Mouse (Mus musculus) C2C12 (cell line): ENCODE measurements around the gene Gimap7. TPM values are rescaled to one million over a fixed set of nuclear protein-coding genes. Genes with fewer than 3 reads are reported as not detected.

Experiments
- H3K27me3 ChIP-seq: one replicate; pipeline ENCODE4 v1.6.1; 2011; ENCODE audit not compliant: control insufficient read depth, insufficient read depth, insufficient read length
- H3K36me3 ChIP-seq: one replicate; pipeline ENCODE4 v1.6.1; 2011; ENCODE audit not compliant: control insufficient read depth, insufficient read depth
- H3K4me3 ChIP-seq: one replicate; pipeline ENCODE4 v1.5.1; 2011; ENCODE audit warnings: mild to moderate bottlenecking, control low read depth; ENCODE audit not compliant: poor library complexity, insufficient read depth, severe bottlenecking
- H3K79me2 ChIP-seq: one replicate; pipeline ENCODE4 v1.6.1; 2011; ENCODE audit not compliant: control insufficient read depth, insufficient read depth
- H3K79me3 ChIP-seq: one replicate; pipeline ENCODE4 v1.6.1; 2011; ENCODE audit warnings: low read depth, control low read depth
- H3ac ChIP-seq: one replicate; pipeline ENCODE3; 2011; ENCODE audit warnings: low read depth; ENCODE audit not compliant: control insufficient read depth, insufficient read length
- CEBPB ChIP-seq: IDR thresholded peaks from one replicate; pipeline ENCODE4 v1.6.1; 2011; ENCODE audit warnings: low read depth, mild to moderate bottlenecking, control low read depth, moderate library complexity
- CTCF ChIP-seq: IDR thresholded peaks from one replicate; pipeline ENCODE4 v1.5.1; 2011; ENCODE audit not compliant: control insufficient read depth, insufficient read depth, insufficient read length
- FOSL1 ChIP-seq: IDR thresholded peaks from one replicate; pipeline ENCODE4 v1.8.0; 2011; ENCODE audit warnings: mild to moderate bottlenecking, low read length; ENCODE audit not compliant: poor library complexity, insufficient read depth, severe bottlenecking
- MAX ChIP-seq: IDR thresholded peaks from one replicate; pipeline ENCODE4 v1.6.1; 2011; ENCODE audit warnings: mild to moderate bottlenecking, control low read depth
- MYOD1 ChIP-seq: IDR thresholded peaks from one replicate; pipeline ENCODE4 v1.6.1; 2011; ENCODE audit warnings: low read depth; ENCODE audit not compliant: control insufficient read depth, insufficient read length
- MYOG ChIP-seq: IDR thresholded peaks from one replicate; pipeline ENCODE4 v1.6.1; 2011; ENCODE audit not compliant: control insufficient read depth, insufficient read length; ENCODE audit errors: extremely low read depth
- USF1 ChIP-seq: IDR thresholded peaks from one replicate; pipeline ENCODE4 v1.6.1; 2011; ENCODE audit warnings: low read depth, mild to moderate bottlenecking, control low read depth, moderate library complexity
- polyA plus RNA-seq: library from polyadenylated mRNA; unstranded; fragments of >200 nt; fragmentation: generic; extraction: Trizol; gene quantifications from one replicate; pipeline ENCODE4 v1.2.1, GENCODE M21; 2012; ENCODE audit warnings: missing spikeins

Gimap7 gene
- polyA plus RNA-seq, 1 experiment = not detected

DNA sequence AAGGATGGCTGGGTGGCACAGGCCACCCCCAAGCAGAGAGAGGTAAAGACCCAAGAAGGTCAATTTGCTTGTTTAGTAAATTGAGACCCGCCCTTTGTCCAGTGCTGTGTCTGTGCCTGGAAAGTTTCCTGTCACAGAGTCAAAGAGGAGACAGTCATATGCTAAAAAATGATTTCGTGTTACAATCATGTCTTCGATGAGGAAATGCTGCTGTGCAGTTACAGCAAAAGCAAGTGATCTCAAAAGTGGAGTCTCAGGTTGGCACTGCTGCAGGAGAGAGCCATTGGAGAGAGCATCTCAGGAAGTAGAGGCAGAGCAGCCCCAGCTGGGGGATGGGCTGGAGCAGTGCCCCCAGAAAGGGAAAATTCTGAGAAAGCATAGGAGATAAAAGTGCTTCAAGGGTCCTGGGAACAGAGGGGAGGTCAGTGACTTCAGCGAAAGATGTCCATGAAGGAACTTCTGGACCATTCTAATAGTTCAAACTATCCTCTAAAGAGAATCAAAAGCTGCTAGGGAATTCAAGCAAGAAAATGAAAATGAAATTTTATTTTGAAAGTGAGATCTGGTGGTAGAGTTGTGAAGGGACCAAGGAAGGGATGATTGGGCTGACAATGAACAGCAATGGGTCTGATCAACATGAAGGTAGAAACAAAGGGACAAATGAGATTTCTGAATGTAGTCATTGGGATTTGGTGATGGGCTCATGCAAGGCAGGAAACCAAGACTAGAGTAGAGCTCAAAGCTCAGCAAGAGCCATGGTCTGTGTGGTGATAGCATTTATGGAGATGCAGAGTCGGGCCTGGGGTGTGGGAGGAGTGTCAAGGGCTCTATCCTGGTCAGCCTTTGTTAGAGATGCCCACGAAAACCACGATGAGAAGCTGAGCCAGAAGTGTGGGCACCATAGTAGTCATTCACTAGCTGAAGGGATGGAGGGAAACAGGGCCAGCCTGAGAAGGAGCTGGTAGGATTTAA lies 32.4 kb upstream of the Gimap7 start:
- Histone ChIP-seq H3ac (no peak overlapping the region), H3K27me3 (no peaks in the 10 kb centered on the region), H3K36me3 (no peaks in the 10 kb centered on the region), H3K79me2 (no peaks in the 10 kb centered on the region), H3K79me3 (no peaks in the 10 kb centered on the region), H3K4me3 (no peak overlapping the region)
- no peak for TF ChIP-seq CTCF
- no peak for TF ChIP-seq MAX
- TF ChIP-seq MYOG = no peak

- TF ChIP-seq MAX (no peak), MYOD1 (no peak), FOSL1 (no peak)
- no peaks in the 10 kb centered on the region for H3K79me2 ChIP-seq
- no peak overlapping the region for H3K4me3 ChIP-seq
- no peaks in the 10 kb centered on the region for H3K36me3 ChIP-seq
- no peaks in the 10 kb centered on the region for H3K79me3 ChIP-seq
- no peaks in the 10 kb centered on the region for H3K27me3 ChIP-seq
- no peak overlapping the region for H3ac ChIP-seq
Measured at GRCm38 (mm10) chr6:48687077-48687476, 31.3 kb upstream of the Gimap7 start.

- Histone ChIP-seq H3K4me3 (no peak overlapping the region), H3K27me3 (no peaks in the 10 kb centered on the region), H3K36me3 (no peaks in the 10 kb centered on the region), H3K79me3 (no peaks in the 10 kb centered on the region), H3K79me2 (no peaks in the 10 kb centered on the region), H3ac (no peak overlapping the region)
- TF ChIP-seq CEBPB (no peak), MAX (no peak), MYOG (no peak), MYOD1 (no peak), USF1 (no peak), CTCF (no peak), FOSL1 (no peak)
Measured at GRCm38 (mm10) chr6:48689320-48689719, 29.1 kb upstream of the Gimap7 start.

DNA sequence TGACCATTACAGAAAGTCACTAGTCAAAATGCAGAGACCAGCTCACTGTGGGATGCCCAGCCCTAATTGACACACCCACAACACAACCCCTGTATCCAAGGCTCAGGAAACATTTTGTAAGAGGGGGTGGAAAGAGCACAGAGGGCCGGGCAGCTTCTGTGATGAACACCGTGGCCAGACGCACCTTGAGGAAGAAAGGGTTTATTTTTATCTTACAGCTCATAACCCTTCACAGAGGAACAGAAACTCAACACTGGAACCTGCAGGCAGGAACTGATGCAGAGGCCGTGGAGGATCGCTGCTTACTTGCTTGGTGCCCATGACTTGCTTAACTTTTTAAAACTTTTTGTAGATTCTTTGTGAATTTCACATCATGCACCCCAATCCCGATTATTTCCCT lies 25.5 kb upstream of the Gimap7 start:
- Histone ChIP-seq H3K27me3 (no peaks in the 10 kb centered on the region), H3ac (no peak overlapping the region)
- TF ChIP-seq MYOD1 (no peak), CTCF (no peak), CEBPB (no peak), USF1 (no peak), MYOG (no peak), MAX (no peak)

DNA sequence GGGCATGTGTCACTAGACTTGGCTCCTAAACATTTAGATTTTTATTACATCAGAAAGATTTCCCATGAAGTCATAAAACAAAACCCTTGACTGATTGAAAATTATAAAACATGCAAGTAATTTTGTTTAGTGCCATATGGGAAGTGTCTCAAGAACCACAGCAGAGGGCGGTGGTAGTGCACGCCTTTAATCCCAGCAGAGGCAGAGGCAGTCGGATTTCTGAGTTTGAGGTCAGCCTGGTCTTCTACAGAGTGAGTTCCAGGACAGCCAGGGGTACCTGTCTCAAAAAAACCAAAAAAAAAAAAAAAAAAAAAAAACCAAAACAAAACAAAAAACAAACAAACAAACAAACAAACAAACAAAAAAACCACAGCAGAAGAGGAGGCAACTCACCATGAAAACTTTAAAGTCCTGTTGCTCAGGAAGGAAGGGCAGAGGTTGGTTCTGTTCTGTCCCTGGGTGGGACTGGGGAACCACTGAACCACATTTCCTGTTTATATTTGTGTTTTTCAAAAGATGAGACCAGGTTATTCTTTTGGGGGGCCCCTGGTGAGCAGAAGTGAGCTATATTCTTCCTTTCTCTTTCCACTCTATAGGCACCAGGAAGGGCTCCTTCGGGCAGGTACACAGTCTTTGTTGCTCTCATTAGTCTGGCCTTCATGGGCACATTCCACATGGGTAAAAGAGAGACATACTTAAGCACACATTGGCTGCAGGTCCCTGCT lies 21.4 kb upstream of the Gimap7 start:
- no peak for TF ChIP-seq MAX
- TF ChIP-seq USF1 = no peak
- Histone ChIP-seq H3ac (no peak overlapping the region), H3K27me3 (no peaks in the 10 kb centered on the region), H3K79me3 (no peaks in the 10 kb centered on the region), H3K36me3 (no peaks in the 10 kb centered on the region), H3K79me2 (no peaks in the 10 kb centered on the region), H3K4me3 (no peak overlapping the region)

More for the DNA sequence above, 25.5 kb upstream of the Gimap7 start:
- Histone ChIP-seq H3K79me2 (no peaks in the 10 kb centered on the region), H3K36me3 (no peaks in the 10 kb centered on the region), H3K4me3 (no peak overlapping the region), H3K79me3 (no peaks in the 10 kb centered on the region)

DNA sequence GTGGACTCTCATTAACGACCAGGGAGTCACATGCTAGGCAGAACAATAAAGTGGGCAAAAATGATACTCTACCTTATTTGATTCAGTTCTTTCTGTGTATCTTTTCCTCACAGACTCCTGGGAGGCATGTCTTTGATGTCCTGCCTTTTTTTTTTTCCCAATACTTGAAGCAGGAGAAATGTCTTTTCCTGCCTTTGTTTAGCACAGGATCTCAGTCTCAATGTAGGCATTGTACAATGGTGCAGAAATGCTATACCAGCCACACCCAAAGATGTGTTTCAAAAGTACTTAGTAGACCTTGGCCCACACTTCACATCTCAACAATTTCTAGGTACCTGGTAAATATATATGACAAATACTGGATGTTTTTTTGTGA lies 20.9 kb upstream of the Gimap7 start:
- TF ChIP-seq MYOG = no peak
- no peak for TF ChIP-seq CEBPB
- no peak for TF ChIP-seq MAX
- TF ChIP-seq USF1 = no peak
- TF ChIP-seq MYOD1 = no peak
- TF ChIP-seq FOSL1 = no peak
- TF ChIP-seq CTCF = no peak
- no peak overlapping the region for H3K4me3 ChIP-seq
- H3K36me3 ChIP-seq = no peaks in the 10 kb centered on the region
- H3K79me2 ChIP-seq = no peaks in the 10 kb centered on the region
- H3ac ChIP-seq = no peak overlapping the region
- no peaks in the 10 kb centered on the region for H3K79me3 ChIP-seq
- H3K27me3 ChIP-seq = no peaks in the 10 kb centered on the region
